Mouse (Mus musculus): ENCODE results near the gene Trim29. TPM values are rescaled to one million over a fixed set of nuclear protein-coding genes. Genes with fewer than 3 reads are reported as not detected.

The Trim29 gene
- total and polyA plus RNA-seq, 3 experiments: not detected

- H3K36me3 ChIP-seq (ENCODE audit: control insufficient read depth in 1 of 2, insufficient read depth in 2 of 2, low read length in 2 of 2): no peaks in the 10 kb centered on the region
- no peak overlapping the region for H3K9ac ChIP-seq (ENCODE audit: control insufficient read depth, low read depth, low read length, poor library complexity, severe bottlenecking)
- DNase-seq (ENCODE audit: low read depth, low spot score): no peak
- no peak overlapping the region for H3K4me3 ChIP-seq (ENCODE audit: control insufficient read depth in 1 of 2, insufficient read depth in 1 of 2, low read depth in 2 of 2, low read length in 2 of 2)
- H3K27ac ChIP-seq (ENCODE audit: control insufficient read depth, low read depth, low read length): no peak overlapping the region
- H3K4me1 ChIP-seq (ENCODE audit: control insufficient read depth in 1 of 2, insufficient read depth in 2 of 2, low read length in 2 of 2): no peaks in the 10 kb centered on the region
- H3K9me3 ChIP-seq (replicated peaks; ENCODE audit: insufficient read depth, low read length): no peaks in the 10 kb centered on the region
- TF ChIP-seq POLR2AphosphoS5 (IDR thresholded peaks at IDR 0.05; ENCODE audit: borderline replicate concordance, low read depth, low read length): no peak
- no peak for TF ChIP-seq MAX (IDR thresholded peaks at IDR 0.05; ENCODE audit: low read length)
- TF ChIP-seq TAL1 (IDR thresholded peaks at IDR 0.05; ENCODE audit: low read length): no peak
- TF ChIP-seq CTCF (IDR thresholded peaks at IDR 0.05 in 2 of 3, conservative IDR thresholded peaks at IDR 0.05 in 1 of 3; ENCODE audit: control insufficient read depth in 1 of 3, insufficient read depth in 1 of 3, low read depth in 2 of 3, low read length in 3 of 3, poor library complexity in 1 of 3, severe bottlenecking in 1 of 3): no peak
- no peak for TF ChIP-seq CHD2 (IDR thresholded peaks at IDR 0.05; ENCODE audit: low read length)
- no peak for TF ChIP-seq UBTF (IDR thresholded peaks at IDR 0.05; ENCODE audit: borderline replicate concordance, insufficient read depth, low read depth, low read length)
- no peak for TF ChIP-seq MYC (IDR thresholded peaks at IDR 0.05; ENCODE audit: low read depth, low read length)
- no peak for TF ChIP-seq CHD1 (IDR thresholded peaks at IDR 0.05; ENCODE audit: low read depth, low read length)
- TF ChIP-seq POLR2AphosphoS2 (IDR thresholded peaks at IDR 0.05; ENCODE audit: low read length): no peak
- no peak for TF ChIP-seq USF2 (IDR thresholded peaks at IDR 0.05; ENCODE audit: borderline replicate concordance in 1 of 2, insufficient read depth in 1 of 2, low read depth in 1 of 2, low read length in 2 of 2)
- no peak for TF ChIP-seq ZKSCAN1 (IDR thresholded peaks at IDR 0.05; ENCODE audit: low read depth, low read length)
- no peak for TF ChIP-seq MXI1 (IDR thresholded peaks at IDR 0.05; ENCODE audit: low read depth, low read length)
- no peak for TF ChIP-seq EP300 (IDR thresholded peaks at IDR 0.05; ENCODE audit: low read depth in 1 of 2, low read length in 2 of 2)
- no peak for TF ChIP-seq MYB (IDR thresholded peaks at IDR 0.05; ENCODE audit: low read depth, low read length)
- no peak for TF ChIP-seq E2F4 (IDR thresholded peaks at IDR 0.05; ENCODE audit: borderline replicate concordance, low read depth, low read length)
- H3K79me2 ChIP-seq (ENCODE audit: control insufficient read depth, insufficient read depth, low read length, poor library complexity): no peaks in the 10 kb centered on the region
- H3K27me3 ChIP-seq (ENCODE audit: control insufficient read depth in 1 of 2, insufficient read depth in 2 of 2, low read length in 2 of 2): no peaks in the 10 kb centered on the region; a peak in 1 of 4 replicates
These were observed 46.4 kb downstream of the Trim29 start for GRCm38 (mm10) chr9:43357011-43357410.

- no peak overlapping the region for H3K27ac ChIP-seq (ENCODE audit: control insufficient read depth, low read depth, low read length)
- no peaks in the 10 kb centered on the region for H3K36me3 ChIP-seq (ENCODE audit: control insufficient read depth in 1 of 2, insufficient read depth in 2 of 2, low read length in 2 of 2)
- no peak overlapping the region for H3K4me3 ChIP-seq (ENCODE audit: control insufficient read depth in 1 of 2, insufficient read depth in 1 of 2, low read depth in 2 of 2, low read length in 2 of 2)
- TF ChIP-seq GATA1 (IDR thresholded peaks at IDR 0.05; ENCODE audit: low read depth, low read length) (no peak), MAFK (IDR thresholded peaks at IDR 0.05; ENCODE audit: borderline replicate concordance, low read depth, low read length) (no peak), EP300 (IDR thresholded peaks at IDR 0.05; ENCODE audit: low read depth in 1 of 2, low read length in 2 of 2) (no peak), TBP (IDR thresholded peaks at IDR 0.05; ENCODE audit: low read depth, low read length) (no peak), POLR2AphosphoS2 (IDR thresholded peaks at IDR 0.05; ENCODE audit: low read length) (no peak), ETS1 (IDR thresholded peaks at IDR 0.05; ENCODE audit: low read depth, low read length) (no peak), ZNF384 (IDR thresholded peaks at IDR 0.05; ENCODE audit: low read depth, low read length) (no peak), SIN3A (IDR thresholded peaks at IDR 0.05; ENCODE audit: low read length) (no peak), CHD1 (IDR thresholded peaks at IDR 0.05; ENCODE audit: low read depth, low read length) (no peak), CTCF (IDR thresholded peaks at IDR 0.05 in 2 of 3, conservative IDR thresholded peaks at IDR 0.05 in 1 of 3; ENCODE audit: control insufficient read depth in 1 of 3, insufficient read depth in 1 of 3, low read depth in 2 of 3, low read length in 3 of 3, poor library complexity in 1 of 3, severe bottlenecking in 1 of 3) (no peak), ZMIZ1 (IDR thresholded peaks at IDR 0.05; ENCODE audit: low read depth, low read length) (no peak), MAZ (IDR thresholded peaks at IDR 0.05; ENCODE audit: low read depth, low read length) (no peak), MEF2A (IDR thresholded peaks at IDR 0.05; ENCODE audit: extremely low read depth, insufficient replicate concordance, low read depth, low read length, poor library complexity, severe bottlenecking) (no peak), SMC3 (IDR thresholded peaks at IDR 0.05; ENCODE audit: low read depth, low read length) (no peak), BHLHE40 (IDR thresholded peaks at IDR 0.05; ENCODE audit: borderline replicate concordance, low read depth, low read length) (no peak), JUND (IDR thresholded peaks at IDR 0.05; ENCODE audit: low read depth, low read length) (no peak), RAD21 (IDR thresholded peaks at IDR 0.05; ENCODE audit: low read depth, low read length) (no peak), ZKSCAN1 (IDR thresholded peaks at IDR 0.05; ENCODE audit: low read depth, low read length) (no peak)
- H3K79me2 ChIP-seq (ENCODE audit: control insufficient read depth, insufficient read depth, low read length, poor library complexity): no peaks in the 10 kb centered on the region
- DNase-seq (ENCODE audit: low read depth, low spot score): no peak
- no peaks in the 10 kb centered on the region; a peak in 1 of 4 replicates for H3K27me3 ChIP-seq (ENCODE audit: control insufficient read depth in 1 of 2, insufficient read depth in 2 of 2, low read length in 2 of 2)
- H3K4me1 ChIP-seq (ENCODE audit: control insufficient read depth in 1 of 2, insufficient read depth in 2 of 2, low read length in 2 of 2): no peaks in the 10 kb centered on the region
- H3K9ac ChIP-seq (ENCODE audit: control insufficient read depth, low read depth, low read length, poor library complexity, severe bottlenecking): no peak overlapping the region
- no peaks in the 10 kb centered on the region for H3K9me3 ChIP-seq (replicated peaks; ENCODE audit: insufficient read depth, low read length)
These were observed 48.1 kb downstream of the Trim29 start for GRCm38 (mm10) chr9:43358591-43359323.

Measured in MEL (cell line).